Mouse (Mus musculus) heart, postnatal 0 days (tissue): ENCODE results near the gene Phxr2.

ENCODE experiments used
- CTCF ChIP-seq: IDR thresholded peaks from 2 replicates; pipeline ENCODE4 v1.5.1; 2016; ENCODE audit warnings: antibody characterized with exemption, control low read depth, low read depth
- EP300 ChIP-seq: IDR thresholded peaks from 2 replicates; pipeline ENCODE4 v1.6.1; 2016; ENCODE audit warnings: antibody characterized with exemption, low read depth

GRCm38 (mm10) chr10:99086029-99086428 lies 40.1 kb downstream of the Phxr2 start:
- TF ChIP-seq CTCF (no peak), EP300 (no peak)
